Mouse (Mus musculus) heart, embryonic 11.5 days (tissue): ENCODE data around the gene Riox1. TPM values are rescaled to one million over a fixed set of nuclear protein-coding genes. Genes with fewer than 3 reads are reported as not detected.

Source experiments
- ATAC-seq: fragments of 200-750 bp; cut with Nextera tagmentation; replicated peaks from 2 replicates; pipeline ENCODE4 v1.8.0; 2017; ENCODE audit warnings: moderate library complexity; ENCODE audit not compliant: insufficient number of reproducible peaks, low FRiP score, low TSS enrichment
- H3K27ac ChIP-seq: fragments of 300-500 bp; sonication (generic); 2 replicates; pipeline ENCODE4 v1.5.1; 2014; ENCODE audit warnings: mild to moderate bottlenecking, low read depth, low read length
- H3K27me3 ChIP-seq: fragments of 300-500 bp; sonication (generic); 2 replicates; pipeline ENCODE4 v1.6.1; 2014; ENCODE audit warnings: mild to moderate bottlenecking, low read length, mixed read lengths; ENCODE audit not compliant: control insufficient read depth, insufficient read depth
- H3K36me3 ChIP-seq: fragments of 300-500 bp; sonication (generic); 2 replicates; pipeline ENCODE4 v1.6.1; 2014; ENCODE audit warnings: mild to moderate bottlenecking, low read length, moderate library complexity, mixed read lengths; ENCODE audit not compliant: control insufficient read depth, insufficient read depth
- H3K4me1 ChIP-seq: fragments of 300-500 bp; sonication (generic); 2 replicates; pipeline ENCODE4 v1.6.1; 2014; ENCODE audit warnings: low read length; ENCODE audit not compliant: control insufficient read depth, insufficient read depth
- H3K4me2 ChIP-seq: fragments of 300-500 bp; sonication (generic); 2 replicates; pipeline ENCODE4 v1.6.1; 2014; ENCODE audit warnings: mild to moderate bottlenecking, moderate library complexity
- H3K4me3 ChIP-seq: fragments of 300-500 bp; sonication (generic); 2 replicates; pipeline ENCODE4 v1.5.1; 2014; ENCODE audit warnings: low read depth, low read length
- H3K9ac ChIP-seq: fragments of 300-500 bp; sonication (generic); 2 replicates; pipeline ENCODE4 v1.6.1; 2014; ENCODE audit warnings: mild to moderate bottlenecking, low read depth, low read length, moderate library complexity
- H3K9me3 ChIP-seq: fragments of 300-500 bp; sonication (generic); replicated peaks from 2 replicates; pipeline ENCODE4 v1.6.1; 2016; ENCODE audit warnings: low read length; ENCODE audit not compliant: control insufficient read depth
- WGBS: fragments of 180-500 bp; shearing (Covaris S2); extraction: QIAGEN DNeasy Blood & Tissue Kit; methylation state at CpG from one replicate; pipeline ENCODE4 v1.1.7; 2014; ENCODE audit not compliant: insufficient replicate concordance; 5-methylcytosine and 5-hydroxymethylcytosine counted together
- polyA plus RNA-seq: library from polyadenylated mRNA; unstranded; fragments of >200 nt; fragmentation: Nextera tagmentation; extraction: Ambion mirVana; gene quantifications from 2 replicates; pipeline ENCODE4 v1.2.1, GENCODE M21; 2014

The Riox1 gene
- polyA plus RNA-seq, 1 experiment from 2014 or later = 10.4 TPM

- Histone ChIP-seq H3K4me2 (no peak overlapping the region), H3K4me3 (no peak overlapping the region), H3K4me1 (no peaks in the 10 kb centered on the region), H3K9me3 (no peaks in the 10 kb centered on the region), H3K27ac (no peak overlapping the region), H3K9ac (no peak overlapping the region), H3K27me3 (no peaks in the 10 kb centered on the region), H3K36me3 (no peaks in the 10 kb centered on the region)
- WGBS = 64% methylated on average over 4 of the region's 4 CpGs
- ATAC-seq = no peak
Measured at GRCm38 (mm10) chr12:83940031-83940430, 10.4 kb upstream of the Riox1 start.

GRCm38 (mm10) chr12:83941938-83942337, 8.5 kb upstream of the Riox1 start:
- 70% methylated on average over 3 of the region's 3 CpGs for WGBS
- Histone ChIP-seq H3K4me2 (no peak overlapping the region), H3K4me1 (no peaks in the 10 kb centered on the region), H3K9ac (no peak overlapping the region), H3K36me3 (no peaks in the 10 kb centered on the region), H3K9me3 (no peaks in the 10 kb centered on the region), H3K27me3 (no peaks in the 10 kb centered on the region), H3K27ac (no peak overlapping the region), H3K4me3 (no peak overlapping the region)
- ATAC-seq = no peak

- no peak for ATAC-seq
- 56% methylated on average over 8 of the region's 8 CpGs for WGBS
- Histone ChIP-seq H3K4me2 (no peak overlapping the region), H3K27ac (no peak overlapping the region), H3K4me1 (peaks cover 14% of the 10 kb centered on the region), H3K9me3 (no peaks in the 10 kb centered on the region), H3K36me3 (no peaks in the 10 kb centered on the region), H3K27me3 (no peaks in the 10 kb centered on the region), H3K9ac (no peak overlapping the region), H3K4me3 (no peak overlapping the region)
Measured at GRCm38 (mm10) chr12:83947260-83947811, 3.1 kb upstream of the Riox1 start.

- H3K4me2 ChIP-seq = no peak overlapping the region
- no peak for ATAC-seq
- no peaks in the 10 kb centered on the region for H3K9me3 ChIP-seq
- H3K36me3 ChIP-seq = peaks cover 4% of the 10 kb centered on the region
- H3K9ac ChIP-seq = no peak overlapping the region
- peaks cover 20% of the 10 kb centered on the region for H3K4me1 ChIP-seq
- WGBS = 51% methylated on average over 4 of the region's 4 CpGs
- no peak overlapping the region for H3K4me3 ChIP-seq
- H3K27me3 ChIP-seq = no peaks in the 10 kb centered on the region
- no peak overlapping the region for H3K27ac ChIP-seq
Measured at GRCm38 (mm10) chr12:83949043-83949442, 1.4 kb upstream of the Riox1 start.

GRCm38 (mm10) chr12:83949776-83950492, 474 bp upstream of the Riox1 start:
- WGBS = 27% methylated on average over 11 of the region's 11 CpGs
- H3K27ac ChIP-seq = 0 out of 2 replicates have a peak overlapping the region, but pooled peaks have one; percentile 15
- peak overlapping the region; percentile 79 for H3K4me3 ChIP-seq
- H3K27me3 ChIP-seq = no peaks in the 10 kb centered on the region
- H3K36me3 ChIP-seq = peaks cover 4% of the 10 kb centered on the region
- no peak for ATAC-seq
- H3K4me1 ChIP-seq = peaks cover 20% of the 10 kb centered on the region
- peak overlapping the region; percentile 93 for H3K4me2 ChIP-seq
- peak overlapping the region; percentile 83 for H3K9ac ChIP-seq
- no peaks in the 10 kb centered on the region for H3K9me3 ChIP-seq

- Histone ChIP-seq H3K27ac (peak overlapping the region; percentile 74), H3K27me3 (no peaks in the 10 kb centered on the region), H3K4me2 (peak overlapping the region; percentile 93), H3K4me3 (peak overlapping the region; percentile 79), H3K9ac (peak overlapping the region; percentile 83), H3K4me1 (peaks cover 20% of the 10 kb centered on the region), H3K36me3 (peaks cover 4% of the 10 kb centered on the region), H3K9me3 (no peaks in the 10 kb centered on the region)
- WGBS = under 1% methylated on average over 114 of the region's 116 CpGs
- ATAC-seq = peak; percentile 41
Measured at GRCm38 (mm10) chr12:83950840-83951701, 663 bp downstream of the Riox1 start.

- Histone ChIP-seq H3K4me3 (peak overlapping the region; percentile 79), H3K9me3 (no peaks in the 10 kb centered on the region), H3K4me2 (peak overlapping the region; percentile 93), H3K27me3 (no peaks in the 10 kb centered on the region), H3K9ac (peak overlapping the region; percentile 83), H3K27ac (no peak overlapping the region), H3K4me1 (peaks cover 20% of the 10 kb centered on the region), H3K36me3 (peaks cover 4% of the 10 kb centered on the region)
- 44% methylated on average over 32 of the region's 32 CpGs for WGBS
- no peak for ATAC-seq
Measured at GRCm38 (mm10) chr12:83951711-83952575, 1.5 kb downstream of the Riox1 start.

GRCm38 (mm10) chr12:83958278-83958677, 7.9 kb downstream of the Riox1 start:
- H3K27ac ChIP-seq = no peak overlapping the region
- no peak for ATAC-seq
- no peaks in the 10 kb centered on the region for H3K9me3 ChIP-seq
- H3K27me3 ChIP-seq = no peaks in the 10 kb centered on the region
- WGBS = 93% methylated on average over 9 of the region's 9 CpGs
- H3K4me1 ChIP-seq = peaks cover 2% of the 10 kb centered on the region
- no peak overlapping the region for H3K4me3 ChIP-seq
- H3K4me2 ChIP-seq = no peak overlapping the region
- H3K36me3 ChIP-seq = no peaks in the 10 kb centered on the region
- H3K9ac ChIP-seq = no peak overlapping the region
